Mouse (Mus musculus): ENCODE results near the gene Pkd2. TPM values are rescaled to one million over a fixed set of nuclear protein-coding genes. Genes with fewer than 3 reads are reported as not detected.

Pkd2 gene
- polyA plus RNA-seq, 1 experiment from 2014 or later: 14.9 TPM

Other genes starting within 250 kb of the Pkd2 start
- gene Ibsp, start 160.3 kb upstream of the Pkd2 start, polyA plus RNA-seq (2015; fragmentation: Nextera tagmentation; extraction: Ambion mirVana): 0.10 and 0.22 TPM in 2 replicates
- gene Mepe, start 134.1 kb upstream of the Pkd2 start, polyA plus RNA-seq (2015; fragmentation: Nextera tagmentation; extraction: Ambion mirVana): not detected in 2 replicates
- gene Spp1, start 24.3 kb upstream of the Pkd2 start, polyA plus RNA-seq (2015; fragmentation: Nextera tagmentation; extraction: Ambion mirVana): 179 and 274 TPM in 2 replicates
- 12.0 and 12.2 TPM in 2 replicates for gene BC005561, start 48.9 kb downstream of the Pkd2 start, polyA plus RNA-seq (2015; fragmentation: Nextera tagmentation; extraction: Ambion mirVana)

Measured in stomach, embryonic 15.5 days (tissue).